Mouse (Mus musculus): ENCODE measurements around the gene Prss43. TPM values are rescaled to one million over a fixed set of nuclear protein-coding genes. Genes with fewer than 3 reads are reported as not detected.

The Prss43 gene
- 7.0 TPM for polyA plus RNA-seq (2014; fragmentation: Illumina TruSeq; extraction: RNeasy Lipid Tissue Mini Kit (QIAGEN cat#74804); ENCODE audit: low read depth, low replicate concordance)

GRCm38 (mm10) chr9:110826390-110826789, at the start of gene Prss43:
Prss43 (plus strand) TSS chr9:110826690.

DNA sequence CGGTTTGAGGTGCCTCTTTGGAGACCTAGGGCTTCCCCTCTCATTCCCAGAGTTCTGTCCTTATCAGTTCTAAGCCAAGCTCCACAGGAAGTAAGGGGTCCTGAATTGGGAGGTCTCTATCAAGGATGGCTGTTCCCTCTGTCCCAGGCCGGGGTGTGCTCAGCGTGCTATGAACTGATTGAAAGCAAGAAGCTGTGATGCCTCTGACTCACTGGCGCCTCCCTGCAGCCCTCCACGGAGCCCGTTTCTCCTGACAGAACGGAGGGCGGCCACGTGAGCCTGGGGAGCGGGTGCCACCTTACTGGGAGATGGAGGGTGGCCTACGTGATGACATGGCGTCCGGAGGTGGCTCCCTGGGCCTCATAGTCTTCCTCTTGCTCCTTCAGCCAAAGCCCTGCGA, 28.6 kb upstream of the Prss43 start, which contains the start of gene Prss42:
Gene Prss42, plus strand, starts transcription at position 301 of the 400 bp plus-strand sequence.

GRCm38 (mm10) chr9:110813789-110814188, 12.7 kb upstream of the Prss43 start, which contains the start of gene Prss44:
Prss44 (plus strand) TSS chr9:110813994.

GRCm38 (mm10) chr9:110834411-110834810, 7.9 kb downstream of the Prss43 start, which contains the start of gene Prss45:
Prss45 (plus strand) TSS chr9:110834588.

GRCm38 (mm10) chr9:110844206-110844605, 17.7 kb downstream of the Prss43 start, which contains the start of gene Prss46:
Prss46 (plus strand) TSS chr9:110844506.

GRCm38 (mm10) chr9:110857781-110858472, 31.4 kb downstream of the Prss43 start, which contains the start of gene Prss50:
Prss50 (plus strand) TSS chr9:110857967.

DNA sequence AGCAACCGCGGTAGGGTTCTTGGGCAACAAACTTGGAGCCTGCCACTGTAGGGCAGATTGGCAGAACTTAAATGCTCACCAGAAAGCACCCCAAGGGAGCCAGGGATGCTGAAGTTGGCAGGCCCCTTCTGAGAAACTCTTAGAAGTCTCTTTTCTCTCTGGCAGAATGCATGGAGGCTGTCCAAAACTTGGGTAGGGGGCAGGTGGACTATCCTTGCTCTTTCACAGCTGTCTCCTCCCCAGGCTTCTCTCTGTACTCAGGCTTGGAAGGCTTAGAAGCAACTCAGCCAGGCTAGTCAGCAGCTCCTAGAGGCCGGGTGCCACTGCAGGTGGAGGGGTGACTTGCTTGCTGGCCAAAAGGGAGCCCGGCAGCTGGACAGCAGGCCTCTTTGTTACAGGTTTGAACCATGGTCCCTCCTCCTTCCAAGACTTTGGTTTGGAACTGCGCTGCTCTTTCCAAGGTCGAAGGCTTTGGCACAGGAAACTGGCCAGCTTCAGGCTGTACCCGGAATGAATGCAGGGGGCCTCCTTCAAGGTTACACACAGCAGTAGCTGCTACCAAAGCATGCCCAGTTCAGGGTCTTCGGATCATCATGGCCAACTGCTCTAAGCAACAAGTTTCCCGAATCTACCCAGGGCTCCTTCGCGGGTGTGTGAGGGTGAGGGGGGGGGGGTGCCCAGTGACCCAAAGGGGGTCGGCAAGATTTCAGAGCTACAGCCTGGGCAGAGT, 52.9 kb downstream of the Prss43 start, which contains the start of gene Als2cl:
Gene Als2cl, plus strand, starts transcription at position 680 of the 730 bp plus-strand sequence.

GRCm38 (mm10) chr9:110879998-110880561, 53.6 kb downstream of the Prss43 start, which contains the start of gene Tmie:
Tmie (minus strand) TSS chr9:110880113.

Other genes starting within 250 kb of the Prss43 start
- 2.3 TPM for gene Nradd, start 202.2 kb upstream of the Prss43 start, polyA plus RNA-seq (2014; fragmentation: Illumina TruSeq; extraction: RNeasy Lipid Tissue Mini Kit (QIAGEN cat#74804); ENCODE audit: low read depth, low replicate concordance)
- 0.21 TPM for gene Nbeal2, start 172.5 kb upstream of the Prss43 start, polyA plus RNA-seq (2014; fragmentation: Illumina TruSeq; extraction: RNeasy Lipid Tissue Mini Kit (QIAGEN cat#74804); ENCODE audit: low read depth, low replicate concordance)
- 1.4 TPM for gene Ccdc12, start 170.2 kb upstream of the Prss43 start, polyA plus RNA-seq (2014; fragmentation: Illumina TruSeq; extraction: RNeasy Lipid Tissue Mini Kit (QIAGEN cat#74804); ENCODE audit: low read depth, low replicate concordance)
- gene Myl3, start 84.8 kb upstream of the Prss43 start, polyA plus RNA-seq (2014; fragmentation: Illumina TruSeq; extraction: RNeasy Lipid Tissue Mini Kit (QIAGEN cat#74804); ENCODE audit: low read depth, low replicate concordance): not detected
- gene Pth1r, start 79.5 kb upstream of the Prss43 start, polyA plus RNA-seq (2014; fragmentation: Illumina TruSeq; extraction: RNeasy Lipid Tissue Mini Kit (QIAGEN cat#74804); ENCODE audit: low read depth, low replicate concordance): 0.11 TPM
- gene Prss42, start 28.5 kb upstream of the Prss43 start, polyA plus RNA-seq (2014; fragmentation: Illumina TruSeq; extraction: RNeasy Lipid Tissue Mini Kit (QIAGEN cat#74804); ENCODE audit: low read depth, low replicate concordance): 31.9 TPM
- 11.8 TPM for gene Prss44, start 12.7 kb upstream of the Prss43 start, polyA plus RNA-seq (2014; fragmentation: Illumina TruSeq; extraction: RNeasy Lipid Tissue Mini Kit (QIAGEN cat#74804); ENCODE audit: low read depth, low replicate concordance)
- 6.0 TPM for gene Prss45, start 7.9 kb downstream of the Prss43 start, polyA plus RNA-seq (2014; fragmentation: Illumina TruSeq; extraction: RNeasy Lipid Tissue Mini Kit (QIAGEN cat#74804); ENCODE audit: low read depth, low replicate concordance)
- 21.8 TPM for gene Prss46, start 17.8 kb downstream of the Prss43 start, polyA plus RNA-seq (2014; fragmentation: Illumina TruSeq; extraction: RNeasy Lipid Tissue Mini Kit (QIAGEN cat#74804); ENCODE audit: low read depth, low replicate concordance)
- gene Prss50, start 31.3 kb downstream of the Prss43 start, polyA plus RNA-seq (2014; fragmentation: Illumina TruSeq; extraction: RNeasy Lipid Tissue Mini Kit (QIAGEN cat#74804); ENCODE audit: low read depth, low replicate concordance): 5.6 TPM
- gene Als2cl, start 53.2 kb downstream of the Prss43 start, polyA plus RNA-seq (2014; fragmentation: Illumina TruSeq; extraction: RNeasy Lipid Tissue Mini Kit (QIAGEN cat#74804); ENCODE audit: low read depth, low replicate concordance): 0.70 TPM
- gene Tmie, start 53.4 kb downstream of the Prss43 start, polyA plus RNA-seq (2014; fragmentation: Illumina TruSeq; extraction: RNeasy Lipid Tissue Mini Kit (QIAGEN cat#74804); ENCODE audit: low read depth, low replicate concordance): 1.7 TPM
- gene Fam240a, start 90.2 kb downstream of the Prss43 start, polyA plus RNA-seq (2014; fragmentation: Illumina TruSeq; extraction: RNeasy Lipid Tissue Mini Kit (QIAGEN cat#74804); ENCODE audit: low read depth, low replicate concordance): not detected
- gene Tdgf1, start 119.5 kb downstream of the Prss43 start, polyA plus RNA-seq (2014; fragmentation: Illumina TruSeq; extraction: RNeasy Lipid Tissue Mini Kit (QIAGEN cat#74804); ENCODE audit: low read depth, low replicate concordance): 0.41 TPM
- gene Lrrc2, start 124.9 kb downstream of the Prss43 start, polyA plus RNA-seq (2014; fragmentation: Illumina TruSeq; extraction: RNeasy Lipid Tissue Mini Kit (QIAGEN cat#74804); ENCODE audit: low read depth, low replicate concordance): 0.94 TPM
- gene Rtp3, start 163.9 kb downstream of the Prss43 start, polyA plus RNA-seq (2014; fragmentation: Illumina TruSeq; extraction: RNeasy Lipid Tissue Mini Kit (QIAGEN cat#74804); ENCODE audit: low read depth, low replicate concordance): 0.31 TPM
- gene Ltf, start 192.6 kb downstream of the Prss43 start, polyA plus RNA-seq (2014; fragmentation: Illumina TruSeq; extraction: RNeasy Lipid Tissue Mini Kit (QIAGEN cat#74804); ENCODE audit: low read depth, low replicate concordance): 0.38 TPM
- 0.22 TPM for gene Ccrl2, start 230.8 kb downstream of the Prss43 start, polyA plus RNA-seq (2014; fragmentation: Illumina TruSeq; extraction: RNeasy Lipid Tissue Mini Kit (QIAGEN cat#74804); ENCODE audit: low read depth, low replicate concordance)